Mouse (Mus musculus) cerebellum, postnatal 25 days (tissue): ENCODE results near the gene Gm28374.

ENCODE experiments used
- DNase-seq, 2 experiments: peaks; one replicate each; pipeline ENCODE4 v3.0.0; 2021; ENCODE audit warnings: mixed read lengths in 2 of 2

The Gm28374 gene

DNA sequence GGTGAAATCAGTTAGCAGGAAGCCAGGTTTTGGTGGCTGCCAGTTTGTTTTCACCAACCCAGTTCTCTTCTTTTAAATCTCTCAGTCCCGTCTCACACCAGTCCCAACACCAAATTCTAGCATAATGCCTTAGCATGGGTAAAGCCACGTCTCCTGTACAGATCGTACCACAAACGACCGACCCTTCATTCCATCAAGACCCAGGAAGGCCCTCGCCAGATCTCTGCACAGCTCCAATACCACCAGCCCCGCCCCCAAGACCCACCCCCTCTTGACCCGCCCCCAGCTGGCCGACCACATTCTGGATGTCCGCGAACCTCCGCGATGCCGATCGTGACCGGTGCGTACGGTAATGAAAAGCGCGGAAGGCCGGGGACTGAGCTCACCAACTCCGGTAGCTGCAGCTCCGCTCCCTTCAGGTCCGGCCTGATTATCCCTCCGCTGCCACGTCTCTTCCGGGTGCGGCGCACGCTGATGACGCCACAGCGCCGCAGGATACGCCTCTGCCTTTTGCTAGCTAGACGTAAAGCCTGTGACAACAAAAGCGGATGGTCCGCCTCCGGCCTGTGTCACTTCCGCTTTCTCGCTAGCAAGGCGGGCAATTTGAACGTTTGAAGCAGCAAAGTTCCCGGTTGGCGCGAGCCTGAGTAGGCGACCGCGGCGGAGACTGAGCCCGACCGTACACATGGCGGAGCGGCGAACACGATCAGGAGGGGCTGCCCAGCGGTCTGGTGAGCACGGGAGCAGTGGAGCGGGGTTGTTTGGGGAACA, 2.6 kb upstream of the Gm28374 start, which contains the start of the genes Zfpl1 and Cdca5:
TSS of gene Zfpl1 (minus strand) at position 479 of the 771 bp plus-strand sequence.
TSS of gene Cdca5 (plus strand) at position 506 of the 771 bp plus-strand sequence.
- DNase-seq: peak; percentile 98 to 99

DNA sequence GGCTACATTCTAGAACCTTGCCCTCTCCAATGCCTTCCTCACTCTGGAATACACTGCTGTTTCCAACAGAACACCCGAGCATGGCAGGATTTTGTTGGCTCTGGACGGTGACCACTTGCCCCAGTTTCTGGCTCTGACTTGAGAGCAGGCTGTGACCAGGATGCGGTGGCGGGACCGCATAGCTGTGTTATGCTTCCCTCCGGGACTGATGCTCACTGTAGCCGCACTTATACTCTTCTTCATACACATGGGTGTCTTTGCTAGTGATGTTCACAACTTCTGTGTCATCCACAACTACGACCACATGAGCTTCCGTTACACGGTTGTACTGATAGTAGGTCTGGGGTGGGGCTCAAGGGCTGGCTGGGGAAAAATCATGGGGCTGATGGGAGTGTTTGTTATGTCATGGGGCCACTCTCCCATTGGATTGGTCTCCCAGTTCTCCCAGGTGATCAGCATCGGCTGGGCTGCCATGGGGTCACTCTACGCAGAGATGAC, 2.0 kb downstream of the Gm28374 start, which contains the start of gene Tmem262:
TSS of gene Tmem262 (plus strand) at position 51 of the 498 bp plus-strand sequence.
- no peak for DNase-seq

DNA sequence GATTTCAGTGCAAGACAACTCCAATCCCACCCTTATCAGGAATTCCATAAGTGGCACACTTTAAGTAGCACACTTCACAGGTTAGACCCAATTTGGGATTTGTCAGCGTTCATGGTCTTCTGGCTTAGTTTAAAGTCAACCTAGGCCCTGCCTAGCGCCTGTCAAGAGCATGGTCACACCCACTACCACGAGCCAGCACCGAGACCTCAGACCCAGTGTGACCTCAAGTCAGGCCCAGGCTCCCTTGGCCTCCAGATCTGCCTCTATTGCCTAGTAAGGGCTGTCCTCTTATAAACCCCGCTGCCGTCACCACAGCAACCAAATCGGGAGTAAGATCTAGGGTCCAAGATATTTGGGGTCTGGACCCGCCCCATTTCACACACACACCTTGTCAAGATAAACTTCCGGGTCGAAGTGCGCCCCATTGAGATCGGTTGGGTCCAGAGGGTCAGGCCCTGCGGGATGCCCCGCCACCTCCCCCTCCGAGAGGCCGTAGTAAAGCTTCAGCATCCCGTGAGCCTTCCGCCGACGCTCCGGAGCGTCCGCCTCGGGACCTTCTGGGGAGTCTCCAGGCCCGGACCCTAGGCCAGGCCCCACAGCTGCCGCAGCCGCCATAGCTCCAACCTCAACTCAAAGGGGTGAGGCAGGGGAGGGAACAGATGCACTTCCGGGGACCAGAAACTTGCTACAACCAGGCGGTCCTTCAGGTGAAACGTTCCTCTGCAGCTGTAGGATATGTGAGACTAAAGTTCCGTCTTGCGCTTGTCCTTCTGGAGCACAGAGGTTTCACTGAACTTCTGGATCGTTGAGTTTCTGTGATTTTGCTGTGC, 5.3 kb downstream of the Gm28374 start, which contains the start of gene Vps51:
TSS of gene Vps51 (minus strand) at position 668 of the 830 bp plus-strand sequence.
- DNase-seq: peak; percentile 87 to 90

DNA sequence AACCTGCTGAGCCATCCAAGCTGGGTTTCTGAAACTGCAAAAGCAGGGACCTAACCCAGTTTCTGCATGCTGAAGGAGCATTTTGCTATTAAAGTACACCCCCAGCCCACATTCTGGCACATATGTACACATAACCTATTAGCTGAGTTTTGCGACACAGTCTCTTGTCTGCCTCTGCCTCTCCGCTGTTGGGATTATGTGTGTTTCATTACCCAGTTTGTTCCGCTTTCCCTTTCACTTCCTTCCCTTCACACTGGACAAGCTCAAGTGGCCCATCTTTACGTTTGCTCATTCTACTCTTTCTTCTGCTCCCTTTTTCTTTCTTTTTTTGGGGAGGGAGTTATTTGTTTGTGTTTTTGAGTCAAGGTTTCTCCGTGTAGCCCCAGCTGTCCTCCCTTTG, 8.2 kb downstream of the Gm28374 start:
- no peak for DNase-seq

DNA sequence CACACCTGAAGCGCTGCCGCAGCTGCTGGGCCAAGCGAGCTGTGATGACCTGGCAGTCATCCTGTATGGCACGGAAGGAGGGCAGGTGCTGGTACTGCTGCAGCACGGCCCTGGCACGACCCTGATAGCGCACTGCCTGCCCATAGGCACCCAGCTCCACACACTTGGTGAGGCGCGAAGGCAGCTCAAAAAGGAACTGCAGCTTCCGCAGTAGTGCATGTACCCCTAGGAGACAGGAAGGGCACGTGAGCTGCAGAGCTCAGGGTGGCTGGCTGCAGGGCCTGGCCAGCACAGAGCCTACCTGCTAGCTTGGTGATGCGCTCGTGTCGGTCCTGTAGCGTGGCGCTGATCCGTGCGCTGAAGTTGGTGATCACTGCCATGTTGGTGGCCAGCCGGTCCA, 10.8 kb downstream of the Gm28374 start:
- DNase-seq: no peak

DNA sequence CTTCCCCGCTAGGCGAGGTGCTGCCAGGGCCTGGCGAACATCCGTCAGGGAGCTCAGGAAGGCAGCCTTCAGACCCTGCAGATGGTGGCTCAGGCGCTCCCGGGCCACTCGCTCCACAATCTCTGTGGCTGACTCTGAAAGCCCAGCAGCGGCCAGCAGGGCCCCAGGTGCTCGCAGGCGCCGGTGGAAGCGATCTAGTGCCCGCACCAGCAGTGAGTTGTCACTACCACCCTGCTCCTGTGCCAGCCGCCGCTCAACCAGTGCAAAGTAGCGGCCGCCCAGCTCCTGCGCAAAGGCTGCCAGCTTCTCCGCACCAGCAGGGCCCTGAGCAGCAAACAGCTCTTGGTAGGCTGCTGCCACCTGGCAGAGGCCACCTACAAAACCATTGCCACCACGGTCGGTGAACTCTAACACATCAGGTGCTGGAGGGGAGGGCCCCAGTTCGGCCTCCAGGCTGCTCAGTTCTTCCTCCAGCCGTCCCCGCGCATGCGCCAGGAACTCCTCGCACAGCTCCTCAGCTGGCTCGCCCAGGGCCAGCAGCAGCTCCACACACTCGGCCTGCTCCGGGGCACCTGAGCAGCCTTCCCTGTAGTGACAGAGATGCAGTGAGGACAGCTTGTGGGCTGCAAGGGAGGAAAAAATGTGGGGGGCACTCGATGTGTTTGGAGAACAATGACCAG, 11.3 kb downstream of the Gm28374 start:
- no peak for DNase-seq

DNA sequence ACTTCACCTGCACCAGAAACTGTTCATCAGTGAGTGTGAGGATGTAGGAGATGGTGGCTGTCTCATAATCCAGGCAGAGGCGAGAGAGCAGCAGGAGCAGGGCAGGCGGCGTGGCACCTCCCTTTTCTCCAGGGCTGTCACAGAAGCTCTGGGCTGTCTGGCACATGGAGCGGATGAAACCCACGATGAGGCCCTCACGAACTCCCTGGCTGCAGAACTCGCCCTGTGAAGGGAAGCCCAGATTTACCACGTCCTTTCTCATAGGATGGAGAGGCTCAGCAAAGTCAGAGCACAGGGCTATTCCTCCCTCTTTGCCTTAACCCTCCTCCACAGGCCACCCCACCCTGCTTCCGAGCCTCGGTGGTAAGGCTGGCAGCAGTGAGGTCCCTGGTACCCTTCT, 12.2 kb downstream of the Gm28374 start:
- DNase-seq: no peak

DNA sequence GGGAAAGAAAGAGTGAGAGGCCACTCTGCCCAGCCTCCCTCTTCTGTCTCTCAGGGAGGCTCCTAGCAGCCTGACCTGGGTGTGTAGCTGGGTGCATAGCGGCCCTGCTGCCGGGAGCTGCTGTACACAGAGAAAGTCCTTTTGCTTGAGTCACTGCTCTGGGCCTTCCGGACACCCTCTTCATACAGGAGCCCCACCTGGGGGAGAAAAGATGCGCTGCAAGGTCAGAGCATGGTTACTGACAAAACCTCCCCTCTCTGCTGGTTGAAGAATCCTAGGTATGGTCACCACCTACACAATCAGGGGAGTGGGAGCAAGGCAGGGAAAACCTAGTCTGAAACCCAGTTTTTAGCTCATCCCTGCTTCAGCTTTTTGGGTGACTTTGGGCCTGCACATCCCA, 13.1 kb downstream of the Gm28374 start:
- DNase-seq: no peak

DNA sequence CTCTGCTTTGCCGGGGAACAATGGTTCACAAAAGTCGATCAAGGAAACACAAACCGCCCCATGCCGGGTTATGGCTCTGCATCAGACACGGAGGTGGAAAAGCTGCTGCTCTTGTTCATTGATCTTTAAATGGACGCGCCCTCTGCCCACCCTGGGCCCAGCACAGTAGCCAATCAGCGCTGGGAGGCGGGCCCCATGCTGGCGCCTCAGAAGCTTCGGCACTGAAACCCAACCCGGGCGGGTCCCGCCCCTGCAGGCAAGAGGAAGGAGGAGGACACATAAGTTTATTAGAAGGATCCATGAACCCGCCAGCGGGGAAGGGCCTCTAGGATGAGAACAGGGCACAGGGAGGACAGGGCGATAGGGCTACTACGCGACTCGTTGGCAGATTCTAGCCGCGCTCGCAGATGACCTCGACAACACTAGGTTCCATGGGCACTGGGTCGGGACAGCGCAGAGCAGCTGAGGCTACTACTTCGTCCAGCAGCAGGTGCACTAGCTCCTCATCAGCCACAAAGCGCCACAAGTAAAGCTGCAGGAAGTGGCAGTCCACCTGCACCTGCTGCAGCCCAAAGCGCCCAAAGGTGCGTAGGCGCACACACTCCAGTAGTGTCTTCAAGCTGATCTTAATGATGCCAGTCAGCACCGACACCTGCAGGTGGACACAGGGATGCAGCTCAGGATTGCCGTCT, 14.2 kb downstream of the Gm28374 start, which contains the start of gene Tm7sf2:
TSS of gene Tm7sf2 (minus strand) at position 650 of the 692 bp plus-strand sequence.
- peak; percentile 87 to 91 for DNase-seq

DNA sequence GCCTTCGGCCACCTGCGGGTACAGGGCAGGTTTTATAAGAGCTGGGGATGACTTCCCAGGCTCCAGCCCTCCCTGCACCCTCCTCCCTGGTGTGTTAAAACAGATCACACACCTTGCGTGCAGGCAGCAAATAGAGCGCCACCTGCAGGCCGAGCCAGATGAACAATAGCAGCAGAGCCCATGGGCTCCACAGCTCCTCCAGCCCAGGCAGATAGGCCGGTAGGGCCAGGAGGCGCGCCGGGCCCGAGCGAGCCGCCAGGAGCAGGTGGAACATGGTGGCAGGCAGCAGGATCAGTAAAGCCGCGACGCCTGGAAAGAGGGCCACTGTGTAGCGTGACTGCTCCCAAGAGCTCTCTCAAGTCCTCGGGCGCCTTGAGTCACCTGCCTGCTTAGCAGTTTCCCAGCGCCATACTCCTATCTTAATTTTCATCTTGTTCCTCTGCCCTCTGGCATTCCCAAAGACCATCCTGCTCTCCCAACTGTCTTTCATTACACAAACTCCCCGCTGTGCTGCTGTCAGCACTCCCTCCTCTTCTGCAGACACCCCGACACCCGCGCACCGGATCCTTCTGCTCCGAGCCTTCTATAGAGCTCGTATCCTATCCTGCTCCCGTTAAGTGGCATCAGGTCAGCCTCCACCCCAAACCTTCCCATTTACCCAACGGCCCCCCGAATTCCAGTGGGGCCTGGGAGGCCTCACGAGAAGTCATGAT, 14.9 kb downstream of the Gm28374 start:
- peak; percentile 91 to 96 for DNase-seq

DNA sequence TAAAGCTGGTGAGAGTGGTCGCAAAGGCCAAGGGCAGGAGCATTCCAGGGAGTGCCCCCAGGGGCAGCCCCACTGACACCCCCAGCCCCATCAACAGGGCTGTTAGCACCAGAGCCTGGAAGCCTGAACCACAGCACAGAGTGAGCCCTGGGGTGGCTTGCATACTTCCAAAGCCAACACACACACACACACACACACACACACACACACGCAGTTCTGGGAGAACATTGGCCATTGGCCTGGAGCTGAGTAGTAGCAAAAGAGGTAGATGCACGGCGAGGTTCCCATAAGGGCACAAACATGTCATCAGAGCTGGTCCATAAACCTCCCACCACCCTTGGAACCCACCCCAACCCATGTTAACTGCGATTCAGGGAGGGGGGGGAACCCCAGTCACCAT, 15.5 kb downstream of the Gm28374 start:
- no peak for DNase-seq

DNA sequence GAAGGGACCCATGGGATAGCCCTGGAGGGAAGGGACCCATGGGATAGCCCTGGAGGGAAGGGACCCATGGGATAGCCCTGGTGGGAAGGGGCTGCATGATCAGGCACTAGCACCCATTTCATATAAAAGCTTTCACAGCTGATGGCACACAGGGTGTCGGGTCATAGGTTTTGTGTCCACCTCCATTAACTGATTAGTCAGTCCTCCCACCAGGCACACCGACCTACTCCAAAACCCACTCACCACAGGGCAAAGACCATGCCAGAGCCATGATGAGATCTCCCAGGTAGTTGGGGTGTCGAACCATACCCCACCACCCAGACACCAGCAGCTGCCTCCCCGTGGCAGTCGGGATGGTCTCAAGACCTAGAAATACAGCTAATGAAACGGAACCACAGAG, 19.0 kb downstream of the Gm28374 start:
- DNase-seq: no peak

DNA sequence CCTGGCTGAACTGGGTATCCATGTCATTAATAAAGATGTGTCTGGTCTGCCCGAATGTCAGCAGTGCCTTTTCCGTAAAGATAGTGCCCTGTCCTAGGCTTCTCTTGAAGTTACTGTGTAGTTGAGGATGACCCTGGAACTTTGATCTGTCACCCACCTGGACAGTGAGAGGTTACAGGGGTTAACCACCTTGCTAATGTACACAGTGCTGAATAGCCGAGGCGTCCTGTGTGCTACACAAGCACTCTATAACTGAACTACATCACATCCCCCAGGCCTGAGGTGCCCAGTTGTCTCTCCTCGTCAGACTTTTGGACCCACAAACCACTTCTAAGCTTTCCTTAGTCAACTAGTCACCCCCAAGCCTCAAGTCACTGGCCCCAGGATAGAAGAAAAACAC, 19.6 kb downstream of the Gm28374 start:
- DNase-seq: no peak

DNA sequence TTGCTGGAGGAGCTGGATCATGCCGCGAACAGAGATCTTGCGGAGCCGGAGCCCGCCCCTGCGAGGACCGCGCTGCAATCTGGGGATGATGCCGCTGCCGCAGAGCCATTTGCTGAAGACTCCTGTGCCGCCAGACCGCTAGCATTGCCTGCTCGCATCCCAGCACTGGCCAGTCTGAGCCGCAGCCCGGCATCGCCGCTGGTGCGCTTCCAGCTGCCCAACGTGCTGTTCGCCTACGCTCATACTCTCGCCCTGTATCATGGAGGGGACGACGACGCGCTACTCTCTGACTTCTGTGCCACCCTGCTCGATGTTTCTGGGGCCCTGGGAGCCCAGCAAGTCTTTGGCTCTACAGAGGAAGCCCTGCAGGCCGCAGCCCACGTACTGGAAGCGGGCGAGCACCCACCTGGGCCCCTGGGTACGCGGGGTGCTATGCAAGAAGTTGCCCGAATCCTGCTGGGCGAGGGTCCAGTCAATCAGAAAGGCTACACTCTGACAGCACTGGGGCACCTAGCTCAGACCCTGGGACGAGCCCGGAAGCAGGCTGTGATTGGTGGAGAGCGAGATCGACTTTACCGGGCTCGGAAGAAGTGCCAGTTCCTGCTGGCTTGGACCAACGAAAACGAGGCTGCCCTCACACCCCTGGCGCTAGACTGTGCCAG, 20.3 kb downstream of the Gm28374 start:
- peak; percentile 42 to 61 for DNase-seq

DNA sequence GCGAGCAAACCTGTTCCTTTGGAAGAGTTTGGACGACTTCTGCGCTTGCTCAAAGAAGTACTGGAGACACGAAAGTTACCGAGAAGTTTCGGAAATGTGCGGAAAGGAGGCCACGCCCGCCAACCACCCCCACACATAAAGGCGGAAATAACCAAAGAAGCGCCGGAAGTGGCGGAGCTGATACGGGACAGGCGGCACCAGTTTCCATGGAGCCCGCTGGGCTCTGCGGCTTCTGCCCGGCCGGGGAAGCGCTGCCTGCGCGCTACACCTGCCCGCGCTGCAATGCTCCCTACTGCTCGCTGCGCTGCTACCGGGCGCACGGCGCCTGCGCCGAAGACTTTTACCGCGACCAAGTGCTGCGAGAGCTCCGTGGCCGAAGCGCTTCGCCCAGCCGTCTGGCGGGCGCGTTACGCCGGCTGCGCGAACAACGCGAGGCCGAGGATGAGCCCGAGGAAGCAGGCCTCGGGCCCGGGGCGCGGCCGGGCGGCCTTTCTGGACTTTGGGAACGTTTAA, 21.0 kb downstream of the Gm28374 start, which contains the start of gene Znhit2:
TSS of gene Znhit2 (plus strand) at position 172 of the 513 bp plus-strand sequence.
- DNase-seq: peak; percentile 91 to 93

DNA sequence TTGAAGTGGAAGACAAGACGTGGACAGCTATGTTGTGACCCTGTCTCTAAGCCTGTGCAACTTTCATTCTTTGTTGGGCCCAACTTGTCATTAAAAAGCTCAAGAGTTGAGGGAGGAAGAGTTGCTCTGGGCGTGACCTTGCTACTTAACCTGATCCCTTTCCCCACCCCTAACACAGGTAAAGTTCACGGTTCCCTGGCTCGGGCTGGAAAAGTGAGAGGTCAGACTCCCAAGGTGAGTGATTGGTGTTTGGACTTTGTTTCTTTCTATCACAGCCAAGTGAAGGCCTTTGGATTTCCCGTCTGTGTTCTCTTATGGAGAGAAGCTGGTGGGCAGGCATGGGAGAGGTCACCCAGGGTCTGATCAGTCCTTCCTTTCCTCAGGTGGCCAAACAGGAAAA, 23.1 kb downstream of the Gm28374 start:
- DNase-seq: peak in 1 of 2 experiments; percentile 2

DNA sequence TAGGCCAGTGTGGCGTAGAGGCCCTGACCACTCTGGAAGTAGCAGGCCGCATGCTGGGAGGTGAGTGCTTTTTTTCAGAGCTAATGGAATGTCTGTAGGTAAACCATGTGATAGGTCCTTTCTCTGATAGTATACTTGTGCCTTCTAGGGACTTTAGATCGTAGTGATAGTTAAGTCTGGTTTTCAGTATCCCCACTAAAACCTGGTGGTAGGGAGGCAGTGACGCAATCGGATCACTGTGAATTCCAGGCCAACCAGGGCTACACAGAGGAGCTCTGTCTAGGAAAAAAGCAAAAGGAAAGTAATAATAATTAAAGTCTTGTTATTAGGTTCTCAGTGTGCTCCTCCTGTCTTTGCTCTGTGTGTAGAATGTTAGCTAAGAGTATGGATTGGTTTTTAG, 23.5 kb downstream of the Gm28374 start:
- no peak for DNase-seq

DNA sequence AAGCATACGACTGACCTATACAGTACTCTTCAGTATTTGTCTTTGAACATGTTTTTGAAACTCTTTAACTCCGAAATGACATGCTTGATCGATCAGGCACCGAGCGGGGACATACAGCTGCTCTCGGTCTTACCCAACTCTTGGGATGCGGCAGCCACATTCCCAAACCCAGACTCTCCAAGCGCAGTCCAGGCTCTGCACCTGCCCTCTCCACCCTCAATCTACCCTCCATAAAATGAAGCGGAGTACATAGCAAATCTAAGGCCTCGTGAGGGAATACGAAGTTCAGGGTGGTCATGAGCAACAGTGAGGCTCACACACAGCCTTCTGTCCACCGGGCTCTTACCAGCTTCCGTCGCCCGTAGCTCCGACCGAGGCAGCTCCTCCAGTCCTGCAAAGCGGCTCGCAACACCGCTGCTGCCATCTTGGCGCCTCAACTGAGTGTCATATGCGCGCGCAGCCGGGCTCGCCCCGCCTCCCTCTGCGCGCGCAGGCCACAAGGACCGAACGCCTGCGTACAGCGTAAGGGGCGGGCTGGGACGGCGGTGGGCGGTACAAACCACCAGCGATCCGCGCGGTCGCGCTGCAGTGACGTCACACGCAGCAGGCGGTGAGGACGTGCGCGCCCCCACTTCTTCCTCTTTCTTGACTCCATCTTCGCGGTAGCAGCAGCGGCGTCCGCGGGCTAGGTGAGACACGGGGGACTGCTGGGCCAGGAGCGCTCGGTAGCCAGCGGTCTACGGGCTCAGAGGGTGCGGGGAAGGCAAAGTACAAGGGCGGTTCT, 24.6 kb downstream of the Gm28374 start, which contains the start of the genes Mrpl49 and Fau:
TSS of gene Mrpl49 (minus strand) at position 473 of the 784 bp plus-strand sequence.
TSS of gene Fau (plus strand) at position 532 of the 784 bp plus-strand sequence.
- DNase-seq: peak; percentile 100

DNA sequence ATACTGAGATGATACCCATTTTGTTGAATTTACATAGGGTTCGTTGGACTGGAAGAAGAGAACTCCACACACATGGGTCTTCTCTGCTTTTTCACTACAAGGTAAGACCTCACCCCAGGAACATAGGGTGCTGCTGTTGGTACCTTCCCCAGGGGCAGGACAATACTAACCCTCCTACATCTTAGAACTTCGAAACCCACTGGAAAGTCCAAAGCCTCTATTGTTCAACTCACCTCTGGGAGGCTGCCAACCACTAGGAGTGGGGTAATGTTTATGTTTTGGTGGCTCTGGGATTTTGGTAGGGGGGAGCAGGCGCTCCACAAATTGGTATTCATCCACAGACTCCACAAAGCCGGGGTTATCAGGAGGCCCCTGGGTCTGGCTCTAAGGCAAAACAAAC, 25.4 kb downstream of the Gm28374 start:
- DNase-seq: peak in 1 of 2 experiments; percentile 34
